Mouse (Mus musculus) lung, embryonic 15.5 days (tissue): ENCODE data around the gene Fgf22. TPM values are rescaled to one million over a fixed set of nuclear protein-coding genes. Genes with fewer than 3 reads are reported as not detected.

Source experiments
- ATAC-seq: fragments of 200-750 bp; cut with Nextera tagmentation; 2 replicates; pipeline ENCODE4 v1.8.0; 2017; ENCODE audit warnings: moderate number of reproducible peaks, borderline replicate concordance; ENCODE audit not compliant: low FRiP score, low TSS enrichment; ENCODE audit errors: extremely low read depth
- H3K27ac ChIP-seq: fragments of 300-500 bp; sonication (generic); 2 replicates; pipeline ENCODE4 v1.5.1; 2015; ENCODE audit warnings: moderate library complexity, mild to moderate bottlenecking, inconsistent platforms
- H3K27me3 ChIP-seq: fragments of 300-500 bp; sonication (generic); 2 replicates; pipeline ENCODE4 v1.6.1; 2015; ENCODE audit warnings: inconsistent platforms
- H3K36me3 ChIP-seq: fragments of 300-500 bp; sonication (generic); 2 replicates; pipeline ENCODE4 v1.6.1; 2015; ENCODE audit warnings: inconsistent platforms
- H3K4me1 ChIP-seq: fragments of 300-500 bp; sonication (generic); 2 replicates; pipeline ENCODE4 v1.6.1; 2015; ENCODE audit warnings: inconsistent platforms
- H3K4me2 ChIP-seq: fragments of 300-500 bp; sonication (generic); 2 replicates; pipeline ENCODE4 v1.6.1; 2015; ENCODE audit warnings: inconsistent platforms, mild to moderate bottlenecking, moderate library complexity
- H3K4me3 ChIP-seq: fragments of 300-500 bp; sonication (generic); 2 replicates; pipeline ENCODE4 v1.5.1; 2015; ENCODE audit warnings: mild to moderate bottlenecking, inconsistent platforms
- H3K9ac ChIP-seq: fragments of 300-500 bp; sonication (generic); 2 replicates; pipeline ENCODE4 v1.6.1; 2015; ENCODE audit warnings: inconsistent platforms
- H3K9me3 ChIP-seq: fragments of 300-500 bp; sonication (generic); 2 replicates; pipeline ENCODE4 v1.6.1; 2016; ENCODE audit warnings: inconsistent platforms
- WGBS: fragments of 180-500 bp; shearing (Covaris S2); methylation state at CpG from one replicate; pipeline ENCODE4 v1.1.7; 2015; 5-methylcytosine and 5-hydroxymethylcytosine counted together
- polyA plus RNA-seq: library from polyadenylated mRNA; unstranded; fragments of >200 nt; fragmentation: Nextera tagmentation; extraction: Ambion mirVana; gene quantifications from 2 replicates; pipeline ENCODE4 v1.2.1, GENCODE M21; 2015

The Fgf22 gene
- polyA plus RNA-seq, 1 experiment from 2014 or later, result 0.12 TPM

DNA sequence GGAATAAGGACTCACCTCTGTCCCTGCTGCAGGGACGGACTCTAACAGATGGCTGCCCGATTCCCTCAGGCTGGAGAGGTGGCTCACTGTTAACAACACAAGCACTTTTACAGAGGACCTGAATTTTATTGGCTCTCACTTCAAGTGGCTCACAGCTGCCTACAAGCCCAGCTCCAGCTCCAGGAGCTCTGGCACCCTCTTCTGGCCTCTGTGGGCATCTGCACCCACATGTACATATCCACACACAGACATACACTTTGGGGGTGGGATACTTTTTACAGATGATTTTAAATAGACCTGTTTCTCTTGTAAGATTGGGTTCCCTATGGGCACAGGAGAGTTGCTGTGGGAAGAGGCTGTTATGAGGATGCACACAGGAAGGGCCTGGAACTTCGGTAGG is 17.4 kb downstream of the Fgf22 start:
- no peak for ATAC-seq
- H3K36me3 ChIP-seq, result no peaks in the 10 kb centered on the region
- H3K4me3 ChIP-seq, result no peak overlapping the region
- no peak overlapping the region for H3K9ac ChIP-seq
- 88% methylated on average over 3 of the region's 3 CpGs for WGBS
- H3K27me3 ChIP-seq, result no peaks in the 10 kb centered on the region
- no peak overlapping the region for H3K4me2 ChIP-seq
- peaks cover 19% of the 10 kb centered on the region for H3K4me1 ChIP-seq
- no peak overlapping the region for H3K27ac ChIP-seq
- H3K9me3 ChIP-seq, result no peaks in the 10 kb centered on the region

DNA sequence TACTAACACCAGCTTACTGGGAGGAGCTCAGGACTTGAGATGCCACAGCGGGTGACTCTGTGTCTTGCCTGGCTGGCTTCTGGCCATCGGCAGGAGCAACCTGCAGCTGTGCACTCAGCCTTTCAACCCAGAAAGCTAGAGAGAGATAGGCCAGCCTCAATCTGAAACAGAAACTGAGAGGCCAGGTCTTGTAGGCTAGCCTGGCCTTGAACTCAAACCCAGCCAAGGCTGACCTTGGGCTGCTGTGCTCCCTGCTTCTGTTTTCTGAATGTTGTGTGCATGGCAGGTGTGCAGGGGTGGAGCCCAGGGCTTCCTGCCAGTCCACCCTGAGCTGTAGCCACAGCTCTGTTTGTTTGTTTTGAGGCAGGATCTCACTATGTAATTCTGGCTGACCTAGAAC is 18.3 kb downstream of the Fgf22 start:
- 87% methylated on average over 2 of the region's 2 CpGs for WGBS
- no peak overlapping the region for H3K9ac ChIP-seq
- no peaks in the 10 kb centered on the region for H3K36me3 ChIP-seq
- H3K4me1 ChIP-seq, result peaks cover 19% of the 10 kb centered on the region
- no peak overlapping the region for H3K4me3 ChIP-seq
- H3K9me3 ChIP-seq, result no peaks in the 10 kb centered on the region
- no peak for ATAC-seq
- H3K27me3 ChIP-seq, result no peaks in the 10 kb centered on the region
- H3K27ac ChIP-seq, result no peak overlapping the region
- H3K4me2 ChIP-seq, result no peak overlapping the region

DNA sequence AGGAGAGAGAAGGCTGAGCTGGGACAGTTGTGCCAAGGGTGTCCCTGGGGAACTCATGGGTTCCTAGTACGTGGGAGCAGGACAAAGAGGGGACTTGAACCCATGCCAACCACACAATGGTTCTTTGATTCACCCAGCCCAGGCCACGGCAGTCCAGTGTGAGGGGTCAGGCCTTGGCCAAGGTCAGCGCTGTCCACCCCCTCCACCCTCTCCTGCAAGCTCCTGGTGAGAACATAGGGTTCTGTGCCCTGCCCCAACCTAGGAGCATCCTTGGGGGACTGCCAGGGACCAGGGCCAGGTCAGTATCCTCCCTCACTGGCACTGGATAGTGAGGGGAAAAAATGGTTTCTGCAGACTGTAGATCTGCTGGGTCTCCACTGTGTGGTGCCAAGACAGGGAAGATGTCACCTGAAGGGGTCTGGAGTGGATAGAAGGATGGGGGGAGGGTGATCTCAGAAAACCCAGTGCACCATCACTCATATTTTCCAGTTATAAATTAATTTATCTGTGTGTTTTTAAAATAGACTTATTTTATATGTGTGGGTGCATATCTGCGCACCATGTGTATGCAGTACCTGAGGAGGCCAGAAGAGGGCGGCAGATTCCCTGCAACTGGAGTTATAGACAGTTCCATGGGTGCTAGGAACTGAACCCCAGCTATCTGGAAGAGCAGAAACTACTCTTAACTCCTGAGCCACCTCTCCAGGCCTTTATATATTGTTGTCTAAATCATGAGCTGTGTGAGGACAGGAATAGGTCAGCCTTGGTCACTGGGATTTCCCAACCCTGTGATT is 19.8 kb downstream of the Fgf22 start:
- 59% methylated on average over 5 of the region's 5 CpGs for WGBS
- Histone ChIP-seq H3K36me3 (no peaks in the 10 kb centered on the region), H3K4me1 (peaks cover 29% of the 10 kb centered on the region), H3K4me2 (no peak overlapping the region), H3K27ac (no peak overlapping the region), H3K4me3 (no peak overlapping the region), H3K9me3 (no peaks in the 10 kb centered on the region), H3K9ac (no peak overlapping the region), H3K27me3 (peaks cover 10% of the 10 kb centered on the region; the same call in 1 of the 2 replicates)
- ATAC-seq, result no peak

DNA sequence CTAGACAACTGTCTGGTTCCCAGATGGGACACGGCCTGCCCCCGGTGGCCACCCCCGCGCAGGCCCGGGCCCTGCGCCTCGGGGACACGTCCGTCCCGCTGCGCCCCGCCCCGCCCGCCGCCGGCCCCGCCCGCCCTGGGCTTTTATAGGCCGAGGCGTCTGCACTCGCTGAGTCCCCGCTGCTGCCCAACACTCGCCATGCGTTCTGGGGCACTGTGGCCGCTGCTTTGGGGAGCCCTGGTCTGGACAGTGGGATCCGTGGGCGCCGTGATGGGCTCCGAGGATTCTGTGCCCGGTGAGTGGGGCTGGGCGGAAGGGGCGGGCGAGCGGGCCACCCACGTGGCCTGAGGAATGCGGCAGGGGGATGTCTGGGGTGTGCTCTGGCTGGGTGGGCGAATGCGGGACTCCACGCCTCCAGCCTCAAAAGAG is 22.2 kb downstream of the Fgf22 start, which contains the start of gene Fstl3:
Gene Fstl3, plus strand, starts transcription at position 170 of the 429 bp plus-strand sequence.
- H3K36me3 ChIP-seq, result no peaks in the 10 kb centered on the region
- peaks cover 44% of the 10 kb centered on the region for H3K4me1 ChIP-seq
- WGBS, result under 1% methylated on average over 39 of the region's 39 CpGs
- no peak for ATAC-seq
- peak within 1 kb of the TSS; percentile 81 for H3K27ac ChIP-seq
- H3K27me3 ChIP-seq, result peaks cover 21% of the 10 kb centered on the region; the same call in 1 of the 2 replicates
- peak within 1 kb of the TSS; percentile 54 for H3K4me3 ChIP-seq
- peak within 1 kb of the TSS; percentile 88 for H3K4me2 ChIP-seq
- no peaks in the 10 kb centered on the region for H3K9me3 ChIP-seq
- H3K9ac ChIP-seq, result peak within 1 kb of the TSS; percentile 58

DNA sequence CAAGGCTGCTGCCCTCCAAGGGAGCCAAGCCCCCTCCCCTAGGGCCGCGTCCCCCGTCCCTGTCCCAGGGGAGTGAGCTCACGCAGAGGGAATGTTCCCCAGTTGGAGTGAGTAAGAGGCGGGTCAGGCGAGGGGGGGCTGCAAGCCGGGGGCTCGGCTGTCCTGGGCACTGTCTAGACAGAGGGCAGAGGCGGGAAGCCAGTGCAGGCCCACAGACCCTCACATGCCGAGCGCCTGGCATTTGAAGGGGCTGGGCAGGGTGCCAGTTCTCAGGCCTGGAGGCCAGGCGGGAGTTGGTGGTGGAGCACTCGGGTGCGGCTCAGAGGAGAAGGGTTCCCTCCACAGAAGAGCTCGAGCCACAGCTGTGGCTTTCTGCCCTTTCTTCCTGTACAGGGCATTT is 23.1 kb downstream of the Fgf22 start:
- Histone ChIP-seq H3K4me3 (peak overlapping the region; percentile 54), H3K27ac (peak overlapping the region; percentile 81), H3K9me3 (no peaks in the 10 kb centered on the region), H3K4me1 (peaks cover 44% of the 10 kb centered on the region), H3K36me3 (no peaks in the 10 kb centered on the region), H3K27me3 (peaks cover 26% of the 10 kb centered on the region; the same call in 1 of the 2 replicates), H3K4me2 (peak overlapping the region; percentile 88), H3K9ac (peak overlapping the region; percentile 58)
- ATAC-seq, result peak; percentile 33
- 5% methylated on average over 15 of the region's 15 CpGs for WGBS

DNA sequence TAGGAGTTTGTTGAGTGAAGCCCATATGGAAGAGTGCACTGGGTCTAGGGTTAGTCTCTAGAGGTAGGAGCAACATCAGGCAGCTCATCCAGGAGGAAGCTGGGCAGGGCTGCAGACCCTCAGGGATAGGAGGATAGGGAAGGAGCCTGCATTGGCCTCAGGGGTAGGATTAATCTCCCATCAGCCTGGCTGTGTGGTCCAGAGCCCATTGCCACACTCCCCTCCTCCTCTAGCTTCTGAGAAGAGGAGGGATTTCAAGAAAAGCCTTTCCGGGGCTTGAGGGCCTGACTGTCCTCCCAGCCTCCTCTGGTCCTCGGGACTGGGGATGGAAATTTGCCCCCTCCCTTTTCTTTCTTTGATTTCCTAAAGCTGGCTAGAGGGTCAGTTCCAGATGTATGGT is 24.3 kb downstream of the Fgf22 start:
- Histone ChIP-seq H3K27ac (peak overlapping the region; percentile 81; the same call in 1 of the 2 replicates), H3K9ac (no peak overlapping the region), H3K4me2 (no peak overlapping the region), H3K4me3 (no peak overlapping the region), H3K27me3 (peaks cover 31% of the 10 kb centered on the region), H3K4me1 (peaks cover 44% of the 10 kb centered on the region), H3K36me3 (no peaks in the 10 kb centered on the region), H3K9me3 (no peaks in the 10 kb centered on the region)
- 20% methylated on average over 2 of the region's 2 CpGs for WGBS
- ATAC-seq, result no peak

DNA sequence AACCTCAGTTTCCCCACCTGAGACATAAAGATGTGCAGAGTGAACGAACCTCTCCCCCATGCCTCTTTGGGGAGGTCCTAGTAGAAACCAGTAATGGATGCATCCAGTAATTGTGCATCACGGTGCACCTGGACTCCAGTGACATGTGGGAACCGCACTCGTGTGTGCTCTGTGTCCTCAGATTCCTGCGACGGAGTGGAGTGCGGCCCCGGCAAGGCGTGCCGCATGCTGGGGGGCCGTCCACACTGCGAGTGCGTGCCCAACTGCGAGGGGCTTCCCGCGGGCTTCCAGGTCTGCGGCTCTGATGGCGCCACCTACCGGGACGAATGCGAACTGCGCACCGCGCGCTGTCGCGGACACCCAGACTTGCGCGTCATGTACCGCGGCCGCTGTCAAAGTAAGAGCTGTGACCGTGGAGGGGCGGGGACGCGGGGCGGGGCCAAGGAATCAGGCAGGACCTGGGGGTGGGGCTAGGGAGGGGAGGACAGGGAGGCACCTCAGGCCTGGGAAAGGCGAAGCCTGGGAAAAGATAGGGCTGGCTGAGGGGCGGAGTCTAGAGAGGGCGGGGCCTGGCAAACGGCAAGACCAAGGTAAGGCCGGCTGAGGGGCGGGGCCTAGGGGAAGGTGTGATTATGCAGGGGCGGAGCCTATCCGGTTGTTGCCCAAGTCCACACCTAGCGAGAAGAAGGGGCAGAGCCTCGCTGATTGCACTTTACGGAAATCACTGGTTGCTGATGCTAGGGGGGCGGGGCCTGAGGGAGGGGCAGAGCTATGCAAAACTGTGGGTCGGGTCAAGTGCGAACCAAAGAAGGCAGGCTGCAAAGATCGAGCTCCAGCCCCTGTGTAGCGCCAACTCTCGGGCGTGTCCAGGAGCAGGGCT is 25.1 kb downstream of the Fgf22 start:
- Histone ChIP-seq H3K4me1 (peaks cover 44% of the 10 kb centered on the region), H3K4me2 (peak overlapping the region; percentile 94), H3K27me3 (peaks cover 31% of the 10 kb centered on the region), H3K9ac (no peak overlapping the region), H3K27ac (peak overlapping the region; percentile 63), H3K9me3 (no peaks in the 10 kb centered on the region), H3K4me3 (peak overlapping the region; percentile 48), H3K36me3 (no peaks in the 10 kb centered on the region)
- 1% methylated on average over 55 of the region's 55 CpGs for WGBS
- ATAC-seq, result peak; percentile 88

DNA sequence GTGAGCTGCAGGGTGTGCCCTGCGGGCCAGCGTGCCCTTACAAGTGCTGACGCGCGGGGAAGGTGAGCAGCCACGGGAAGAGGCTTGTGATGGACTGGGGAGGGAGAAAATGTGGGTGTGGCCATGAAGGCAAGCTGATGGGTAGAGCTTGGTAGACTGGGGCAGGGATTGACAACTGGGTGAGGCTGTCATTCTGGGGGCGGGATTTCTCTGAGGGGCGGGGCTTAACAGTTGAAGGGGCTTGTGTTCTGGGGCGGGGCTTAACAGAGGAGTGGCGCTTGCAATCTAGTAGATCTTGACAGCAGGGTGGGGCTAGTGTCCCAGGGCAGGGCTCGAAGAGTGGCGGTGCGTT is 25.8 kb downstream of the Fgf22 start:
- Histone ChIP-seq H3K27me3 (peaks cover 31% of the 10 kb centered on the region), H3K36me3 (no peaks in the 10 kb centered on the region), H3K4me3 (peak overlapping the region; percentile 48), H3K27ac (peak overlapping the region; percentile 63; the same call in 1 of the 2 replicates), H3K4me2 (peak overlapping the region; percentile 94), H3K4me1 (peaks cover 44% of the 10 kb centered on the region), H3K9ac (peak overlapping the region; percentile 13; the same call in 1 of the 2 replicates), H3K9me3 (no peaks in the 10 kb centered on the region)
- WGBS, result 2% methylated on average over 13 of the region's 13 CpGs
- no peak; the same call in 1 of the 2 replicates for ATAC-seq

DNA sequence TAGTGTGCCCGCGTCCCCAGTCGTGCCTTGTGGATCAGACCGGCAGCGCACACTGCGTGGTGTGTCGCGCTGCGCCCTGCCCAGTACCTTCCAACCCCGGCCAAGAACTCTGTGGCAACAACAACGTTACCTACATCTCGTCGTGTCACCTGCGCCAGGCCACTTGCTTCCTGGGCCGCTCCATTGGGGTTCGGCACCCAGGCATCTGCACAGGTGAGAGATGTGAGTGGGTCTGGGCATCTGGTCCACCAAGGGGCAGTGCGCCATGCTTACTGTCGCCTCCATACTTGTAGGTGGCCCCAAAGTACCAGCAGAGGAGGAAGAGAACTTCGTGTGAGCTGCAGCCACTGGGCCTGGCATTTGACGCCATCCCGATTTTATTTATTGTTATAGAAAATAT is 26.3 kb downstream of the Fgf22 start:
- peaks cover 31% of the 10 kb centered on the region for H3K27me3 ChIP-seq
- 30% methylated on average over 21 of the region's 21 CpGs for WGBS
- H3K9ac ChIP-seq, result peak overlapping the region; percentile 13; the same call in 1 of the 2 replicates

DNA sequence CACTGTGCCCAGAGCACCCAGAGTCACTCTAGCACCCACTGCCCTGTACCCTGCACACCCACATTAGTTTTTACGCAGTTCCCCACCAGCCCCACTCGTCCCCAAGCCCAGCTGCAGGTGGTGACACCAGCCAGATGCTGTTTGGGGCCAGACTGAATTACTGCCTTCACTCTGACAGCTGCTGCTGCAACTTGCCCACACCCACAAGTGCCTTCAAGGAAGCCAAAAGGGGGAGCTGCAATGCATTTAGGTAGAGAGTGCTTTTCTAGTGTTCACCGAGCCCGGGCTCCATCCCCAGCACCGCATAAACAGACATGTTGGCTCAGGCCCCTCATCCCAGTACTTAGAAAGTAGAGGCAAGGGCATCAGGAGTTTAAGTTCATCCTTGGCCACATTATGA is 27.1 kb downstream of the Fgf22 start:
- peaks cover 31% of the 10 kb centered on the region for H3K27me3 ChIP-seq
- ATAC-seq, result no peak
- no peak overlapping the region for H3K4me3 ChIP-seq
- H3K4me1 ChIP-seq, result peaks cover 42% of the 10 kb centered on the region
- H3K36me3 ChIP-seq, result no peaks in the 10 kb centered on the region
- H3K4me2 ChIP-seq, result no peak overlapping the region
- no peaks in the 10 kb centered on the region for H3K9me3 ChIP-seq
- WGBS, result 60% methylated on average over 5 of the region's 5 CpGs
- no peak overlapping the region for H3K9ac ChIP-seq
- no peak overlapping the region for H3K27ac ChIP-seq

More for the DNA sequence above, 26.3 kb downstream of the Fgf22 start:
- H3K4me2 ChIP-seq, result peak overlapping the region; percentile 94
- H3K4me3 ChIP-seq, result peak overlapping the region; percentile 48
- H3K36me3 ChIP-seq, result no peaks in the 10 kb centered on the region
- no peak overlapping the region for H3K27ac ChIP-seq
- H3K4me1 ChIP-seq, result peaks cover 44% of the 10 kb centered on the region
- no peaks in the 10 kb centered on the region for H3K9me3 ChIP-seq
- no peak for ATAC-seq

DNA sequence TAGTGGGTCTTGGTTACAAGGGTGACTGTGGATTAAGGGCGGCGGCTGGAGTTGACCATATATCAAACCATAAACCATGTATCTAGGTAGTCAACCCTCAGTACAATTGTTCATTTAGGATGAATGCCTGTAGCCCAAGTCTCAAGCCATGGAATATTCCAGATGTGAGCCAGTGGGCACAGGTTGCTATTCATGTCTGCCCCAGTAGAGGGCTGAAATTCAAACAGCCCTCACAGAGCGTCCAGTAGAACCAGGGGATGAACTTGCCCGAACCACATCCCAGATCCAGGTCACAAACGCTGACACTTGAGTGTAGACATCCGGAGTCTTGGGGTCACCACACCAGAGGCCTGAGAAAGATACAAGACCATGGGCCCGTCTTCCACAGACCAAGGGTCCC is 28.2 kb downstream of the Fgf22 start:
- 57% methylated on average over 7 of the region's 7 CpGs for WGBS

More for the DNA sequence above, 28.2 kb downstream of the Fgf22 start:
- no peak overlapping the region for H3K4me3 ChIP-seq
- H3K27me3 ChIP-seq, result peaks cover 31% of the 10 kb centered on the region
- H3K9me3 ChIP-seq, result no peaks in the 10 kb centered on the region
- H3K4me2 ChIP-seq, result no peak overlapping the region
- no peak overlapping the region for H3K27ac ChIP-seq
- H3K36me3 ChIP-seq, result no peaks in the 10 kb centered on the region
- H3K9ac ChIP-seq, result no peak overlapping the region
- ATAC-seq, result no peak
- H3K4me1 ChIP-seq, result peaks cover 31% of the 10 kb centered on the region
